Mouse (Mus musculus): ENCODE measurements around the gene St3gal2. TPM values are rescaled to one million over a fixed set of nuclear protein-coding genes. Genes with fewer than 3 reads are reported as not detected.
"Not testable (repeated sequence)": the region's sequence is repeated elsewhere in the genome, so short reads cannot be mapped to it uniquely, and the experiment has no call there.

The St3gal2 gene
- total RNA-seq, 2 experiments from 2014 or later: 22.9 to 29.4 TPM

GRCm38 (mm10) chr8:110976532-110976931 is 56.8 kb downstream of the St3gal2 start:
- intact Hi-C loops (cut with DNase I); DNase-seq (ENCODE audit: low spot score): not testable (repeated sequence)

- intact Hi-C loops (cut with DNase I); DNase-seq (ENCODE audit: low spot score): not testable (repeated sequence)
Observed at GRCm38 (mm10) chr8:110977987-110978386, 58.3 kb downstream of the St3gal2 start.

- no peak for DNase-seq (ENCODE audit: low spot score)
- intact Hi-C loops (cut with DNase I): no loop called here
Observed at GRCm38 (mm10) chr8:110981304-110981703, 61.6 kb downstream of the St3gal2 start.

GRCm38 (mm10) chr8:110987805-110988744 is 68.4 kb downstream of the St3gal2 start:
- no peak for DNase-seq (ENCODE audit: low spot score)
- intact Hi-C loops (cut with DNase I): no loop called here

- DNase-seq (ENCODE audit: low spot score): no peak
Observed at GRCm38 (mm10) chr8:110990017-110990416, 70.3 kb downstream of the St3gal2 start.

GRCm38 (mm10) chr8:110996641-110997430 is 77.1 kb downstream of the St3gal2 start:
- DNase-seq (ENCODE audit: low spot score): no peak
- intact Hi-C loops (cut with DNase I): no loop called here

More at GRCm38 (mm10) chr8:110990017-110990416, 70.3 kb downstream of the St3gal2 start:
- intact Hi-C loops (cut with DNase I): no loop called here

GRCm38 (mm10) chr8:110997547-110998531 is 78.1 kb downstream of the St3gal2 start, which contains the start of gene Ddx19a:
Gene Ddx19a (minus strand): TSS chr8:110997800.
- DNase-seq (ENCODE audit: low spot score): peak; percentile 73
- intact Hi-C loops (cut with DNase I): no loop called here

- DNase-seq (ENCODE audit: low spot score); intact Hi-C loops (cut with DNase I): not testable (repeated sequence)
Observed at GRCm38 (mm10) chr8:111010230-111010991, 90.7 kb downstream of the St3gal2 start.

Small RNA genes within 50 kb of the gene (microRNA-seq; reads per million reads assigned to microRNA genes)
- gene Mir3473d: not detected

Other genes starting within 250 kb of the St3gal2 start
- gene Mtss1l, start 198.4 kb upstream of the St3gal2 start, total RNA-seq (2021): 10 to 100 TPM; 33.8 to 36.1 TPM
- gene Il34, start 114.0 kb upstream of the St3gal2 start, total RNA-seq (2021): 1 to 10 TPM; 7.2 TPM
- gene Cog4, start 73.3 kb upstream of the St3gal2 start, total RNA-seq (2021): 10 to 100 TPM; 69.6 to 73.7 TPM
- gene Sf3b3, start 73.1 kb upstream of the St3gal2 start, total RNA-seq (2021): 10 to 100 TPM; 39.7 to 42.4 TPM
- gene Fuk, start 17.4 kb upstream of the St3gal2 start, total RNA-seq (2021): 1 to 10 TPM; 4.6 to 5.4 TPM
- gene Ddx19a, start 77.9 kb downstream of the St3gal2 start, total RNA-seq (2021): 10 to 100 TPM; 33.2 to 33.3 TPM
- 10 to 100 TPM; 10.7 to 11.0 TPM for gene Ddx19b, start 111.8 kb downstream of the St3gal2 start, total RNA-seq (2021)
- gene Aars, start 113.2 kb downstream of the St3gal2 start, total RNA-seq (2021): 10 to 100 TPM; 31.4 to 34.5 TPM
- gene Exosc6, start 136.4 kb downstream of the St3gal2 start, total RNA-seq (2021): not detected
- gene Clec18a, start 172.5 kb downstream of the St3gal2 start, total RNA-seq (2021): under 1 TPM; 0.75 to 0.94 TPM
- 10 to 100 TPM; 92.4 to 93.0 TPM for gene Pdpr, start 174.7 kb downstream of the St3gal2 start, total RNA-seq (2021)

Measured in heart, postnatal 25 days (tissue).